7 mouse cellular contexts compared by ENCODE assay signal in genomic region chrX:8145153-8145991, GRCm38 (mm10). TPM values are rescaled to one million over a fixed set of nuclear protein-coding genes. Genes with fewer than 3 reads are reported as not detected.
DNase-seq lines count a peak whose midpoint lies in the region; ATAC-seq lines count a peak whose summit lies in the region.

Rbm3 (minus strand) TSS chrX:8145880.

- peak within 1 kb of the TSS; percentile 70 for H3K4me2 ChIP-seq in midbrain, embryonic 13.5 days (replicated peaks)

- peak; percentile 89 for ATAC-seq in granulocyte monocyte progenitor cell, adult 5-6 weeks (replicated peaks; ENCODE audit: poor library complexity, severe bottlenecking)
- ATAC-seq in midbrain, embryonic 13.5 days = peak; percentile 96

- H3K9ac ChIP-seq in midbrain, embryonic 13.5 days (replicated peaks) = peak within 1 kb of the TSS; percentile 80

- peak within 1 kb of the TSS; percentile 72 for H3K4me3 ChIP-seq in embryonic facial prominence, embryonic 10.5 days
- peak within 1 kb of the TSS; percentile 66 for H3K4me3 ChIP-seq in limb, embryonic 10.5 days
- H3K4me3 ChIP-seq in midbrain, embryonic 13.5 days (replicated peaks) = peak within 1 kb of the TSS; percentile 61

- peaks cover 10% of the 10 kb centered on the region for H3K4me1 ChIP-seq in embryonic facial prominence, embryonic 10.5 days
- H3K4me1 ChIP-seq in limb, embryonic 10.5 days = peaks cover 7% of the 10 kb centered on the region; the same call in 1 of the 2 replicates
- H3K4me1 ChIP-seq in midbrain, embryonic 13.5 days (replicated peaks) = peaks cover 12% of the 10 kb centered on the region

- WGBS in embryonic facial prominence, embryonic 10.5 days = 21% methylated on average over 65 of the region's 65 CpGs
- 17% methylated on average over 64 of the region's 65 CpGs for WGBS in limb, embryonic 10.5 days
- WGBS in midbrain, embryonic 13.5 days = 23% methylated on average over 63 of the region's 65 CpGs

- peak; percentile 86 for DNase-seq in adrenal gland, postnatal 10 days
- DNase-seq in embryonic facial prominence, embryonic 10.5 days (ENCODE audit: low spot score) = peak; percentile 89
- peak; percentile 84 for DNase-seq in kidney, adult 11 months
- peak; percentile 87 for DNase-seq in limb, embryonic 10.5 days (ENCODE audit: low spot score)
- peak; percentile 81 for DNase-seq in spleen, adult 12 weeks (ENCODE audit: low spot score)

- H3K27ac ChIP-seq in embryonic facial prominence, embryonic 10.5 days (replicated peaks) = peak within 1 kb of the TSS; percentile 96
- peak within 1 kb of the TSS; percentile 94 for H3K27ac ChIP-seq in limb, embryonic 10.5 days
- peak within 1 kb of the TSS; percentile 95 for H3K27ac ChIP-seq in midbrain, embryonic 13.5 days

- peaks cover 7% of the 10 kb centered on the region; the same call in 1 of the 2 replicates for H3K9me3 ChIP-seq in embryonic facial prominence, embryonic 10.5 days
- H3K9me3 ChIP-seq in limb, embryonic 10.5 days (replicated peaks) = no peaks in the 10 kb centered on the region
- H3K9me3 ChIP-seq in midbrain, embryonic 13.5 days = no peaks in the 10 kb centered on the region

- H3K27me3 ChIP-seq in embryonic facial prominence, embryonic 10.5 days (replicated peaks; ENCODE audit: low read depth, poor library complexity, severe bottlenecking) = no peaks in the 10 kb centered on the region
- H3K27me3 ChIP-seq in limb, embryonic 10.5 days (ENCODE audit: low read depth, poor library complexity, severe bottlenecking) = no peaks in the 10 kb centered on the region
- H3K27me3 ChIP-seq in midbrain, embryonic 13.5 days = no peaks in the 10 kb centered on the region

- H3K36me3 ChIP-seq in embryonic facial prominence, embryonic 10.5 days (replicated peaks) = peaks cover 38% of the 10 kb centered on the region
- H3K36me3 ChIP-seq in limb, embryonic 10.5 days = peaks cover 37% of the 10 kb centered on the region
- H3K36me3 ChIP-seq in midbrain, embryonic 13.5 days = peaks cover 25% of the 10 kb centered on the region

RNA-seq across cellular contexts. Expression of gene Rbm3, which starts in this region (rescaled TPM):
- total RNA-seq in adrenal gland, postnatal 10 days (2021) = 100 to 1,000 TPM; 312 to 347 TPM
- 424 and 444 TPM in 2 replicates for polyA plus RNA-seq in embryonic facial prominence, embryonic 10.5 days (2016; fragmentation: Nextera tagmentation; extraction: Ambion mirVana)
- total RNA-seq in granulocyte monocyte progenitor cell, adult 5-6 weeks (2014; fragmentation: Nextera tagmentation) = 877 and 914 TPM in 2 replicates
- total RNA-seq in granulocyte monocyte progenitor cell, adult 5-6 weeks (2017) = 1,015 and 1,242 TPM in 2 replicates
- 505 and 510 TPM in 2 replicates for polyA plus RNA-seq in limb, embryonic 10.5 days (2016; fragmentation: Nextera tagmentation; extraction: Ambion mirVana)
- 358 and 422 TPM in 2 replicates for polyA plus RNA-seq in midbrain, embryonic 13.5 days (2015; fragmentation: Nextera tagmentation; extraction: Ambion mirVana)

Comparison
In these comparisons a context has a peak if more than half of its experiments do, and no peak if none do; other contexts are left out.
1. Peak in every context shown above with its lines: DNase-seq, ATAC-seq, H3K4me3 ChIP-seq and H3K27ac ChIP-seq.